Mouse (Mus musculus): ENCODE measurements around the gene Gnat1.

DNA sequence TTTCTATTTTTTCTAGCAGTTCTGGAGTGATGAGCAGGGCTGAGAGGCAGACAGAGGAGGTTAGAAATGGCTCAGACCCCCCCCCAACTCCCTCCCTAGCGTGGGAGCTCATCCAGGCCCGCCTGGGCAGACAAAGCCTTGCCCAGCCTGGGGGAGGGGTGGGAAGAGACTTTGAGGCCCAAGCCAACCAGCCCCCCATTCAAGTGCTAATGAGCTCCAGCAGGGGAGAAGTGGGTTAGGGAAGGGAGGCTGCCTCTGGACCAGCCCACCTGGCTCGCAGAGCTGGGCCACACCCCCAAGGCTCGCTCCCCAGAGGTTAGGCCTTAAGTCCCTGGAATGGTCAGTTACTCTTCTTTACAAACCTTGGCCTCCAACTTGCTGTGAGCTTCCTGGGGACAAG, 48.9 kb downstream of the Gnat1 start:
- no peak for TF ChIP-seq CTCF (conservative IDR thresholded peaks at IDR 0.05; ENCODE audit: low read length)
- no peak for TF ChIP-seq NANOG (IDR thresholded peaks at IDR 0.05; ENCODE audit: borderline replicate concordance, low read length)

Data from E14TG2a.4 (cell line).